Mouse (Mus musculus): ENCODE results near the gene Dph7. TPM values are rescaled to one million over a fixed set of nuclear protein-coding genes. Genes with fewer than 3 reads are reported as not detected.

Dph7 gene
- polyA plus RNA-seq, 1 experiment from 2014 or later = 7.2 TPM

GRCm38 (mm10) chr2:24976960-24977359 is 14.8 kb downstream of the Dph7 start:
- H3K9ac ChIP-seq (ENCODE audit: low read depth, low read length) = no peak overlapping the region
- no peak overlapping the region for H3K4me3 ChIP-seq (ENCODE audit: low read depth, low read length)
- no peak overlapping the region for H3K27ac ChIP-seq (ENCODE audit: low read depth, low read length)
- no peak for TF ChIP-seq CTCF (IDR thresholded peaks at IDR 0.05; ENCODE audit: low read depth)
- H3K27me3 ChIP-seq (replicated peaks; ENCODE audit: control insufficient read depth, insufficient read depth, low read length) = no peaks in the 10 kb centered on the region
- H3K9me3 ChIP-seq (ENCODE audit: control insufficient read depth) = no peaks in the 10 kb centered on the region
- no peak for ATAC-seq
- WGBS = 56% methylated on average over 5 of the region's 5 CpGs
- peaks cover 5% of the 10 kb centered on the region; the same call in 1 of the 2 replicates for H3K4me1 ChIP-seq (replicated peaks; ENCODE audit: control insufficient read depth, insufficient read depth, low read length)
- no peaks in the 10 kb centered on the region for H3K36me3 ChIP-seq (ENCODE audit: control insufficient read depth, insufficient read depth)
- H3K4me2 ChIP-seq (replicated peaks; ENCODE audit: low read depth) = peak overlapping the region; percentile 99

- Histone ChIP-seq H3K4me2 (replicated peaks; ENCODE audit: low read depth) (no peak overlapping the region), H3K9ac (ENCODE audit: low read depth, low read length) (no peak overlapping the region), H3K27ac (ENCODE audit: low read depth, low read length) (no peak overlapping the region), H3K27me3 (replicated peaks; ENCODE audit: control insufficient read depth, insufficient read depth, low read length) (no peaks in the 10 kb centered on the region), H3K9me3 (ENCODE audit: control insufficient read depth) (no peaks in the 10 kb centered on the region), H3K36me3 (ENCODE audit: control insufficient read depth, insufficient read depth) (peaks cover 24% of the 10 kb centered on the region), H3K4me1 (replicated peaks; ENCODE audit: control insufficient read depth, insufficient read depth, low read length) (no peaks in the 10 kb centered on the region), H3K4me3 (ENCODE audit: low read depth, low read length) (no peak overlapping the region)
- no peak for ATAC-seq
- TF ChIP-seq CTCF (IDR thresholded peaks at IDR 0.05; ENCODE audit: low read depth) = no peak
- WGBS = 54% methylated on average over 2 of the region's 2 CpGs
Measured at GRCm38 (mm10) chr2:24987762-24988161, 25.6 kb downstream of the Dph7 start.

- no peak overlapping the region for H3K4me3 ChIP-seq (ENCODE audit: low read depth, low read length)
- no peaks in the 10 kb centered on the region for H3K4me1 ChIP-seq (replicated peaks; ENCODE audit: control insufficient read depth, insufficient read depth, low read length)
- H3K4me2 ChIP-seq (replicated peaks; ENCODE audit: low read depth) = no peak overlapping the region
- no peaks in the 10 kb centered on the region for H3K9me3 ChIP-seq (ENCODE audit: control insufficient read depth)
- no peaks in the 10 kb centered on the region for H3K27me3 ChIP-seq (replicated peaks; ENCODE audit: control insufficient read depth, insufficient read depth, low read length)
- TF ChIP-seq CTCF (IDR thresholded peaks at IDR 0.05; ENCODE audit: low read depth) = no peak
- peaks cover 23% of the 10 kb centered on the region; the same call in 1 of the 2 replicates for H3K36me3 ChIP-seq (ENCODE audit: control insufficient read depth, insufficient read depth)
- no peak overlapping the region for H3K27ac ChIP-seq (ENCODE audit: low read depth, low read length)
- WGBS = 90% methylated on average over 6 of the region's 6 CpGs
- ATAC-seq = no peak
- H3K9ac ChIP-seq (ENCODE audit: low read depth, low read length) = no peak overlapping the region
Measured at GRCm38 (mm10) chr2:24995332-24995731, 33.1 kb downstream of the Dph7 start.

GRCm38 (mm10) chr2:24996471-24996870 is 34.3 kb downstream of the Dph7 start:
- Histone ChIP-seq H3K27ac (ENCODE audit: low read depth, low read length) (no peak overlapping the region), H3K9me3 (ENCODE audit: control insufficient read depth) (no peaks in the 10 kb centered on the region), H3K9ac (ENCODE audit: low read depth, low read length) (no peak overlapping the region), H3K27me3 (replicated peaks; ENCODE audit: control insufficient read depth, insufficient read depth, low read length) (no peaks in the 10 kb centered on the region), H3K4me1 (replicated peaks; ENCODE audit: control insufficient read depth, insufficient read depth, low read length) (no peaks in the 10 kb centered on the region), H3K4me2 (replicated peaks; ENCODE audit: low read depth) (no peak overlapping the region), H3K4me3 (ENCODE audit: low read depth, low read length) (no peak overlapping the region), H3K36me3 (ENCODE audit: control insufficient read depth, insufficient read depth) (peaks cover 20% of the 10 kb centered on the region; the same call in 1 of the 2 replicates)
- WGBS = 90% methylated on average over 2 of the region's 2 CpGs
- no peak for ATAC-seq
- TF ChIP-seq CTCF (IDR thresholded peaks at IDR 0.05; ENCODE audit: low read depth) = no peak

- ATAC-seq = no peak
- 83% methylated on average over 3 of the region's 3 CpGs for WGBS
- H3K9ac ChIP-seq (ENCODE audit: low read depth, low read length) = no peak overlapping the region
Measured at GRCm38 (mm10) chr2:25000544-25001235, 38.5 kb downstream of the Dph7 start.

GRCm38 (mm10) chr2:25003946-25004786 is 42.0 kb downstream of the Dph7 start:
- no peak overlapping the region for H3K27ac ChIP-seq (ENCODE audit: low read depth, low read length)
- 87% methylated on average over 9 of the region's 9 CpGs for WGBS

More at GRCm38 (mm10) chr2:25000544-25001235, 38.5 kb downstream of the Dph7 start:
- Histone ChIP-seq H3K27ac (ENCODE audit: low read depth, low read length) (no peak overlapping the region), H3K9me3 (ENCODE audit: control insufficient read depth) (no peaks in the 10 kb centered on the region), H3K27me3 (replicated peaks; ENCODE audit: control insufficient read depth, insufficient read depth, low read length) (no peaks in the 10 kb centered on the region), H3K4me2 (replicated peaks; ENCODE audit: low read depth) (no peak overlapping the region), H3K4me1 (replicated peaks; ENCODE audit: control insufficient read depth, insufficient read depth, low read length) (no peaks in the 10 kb centered on the region), H3K36me3 (ENCODE audit: control insufficient read depth, insufficient read depth) (peaks cover 38% of the 10 kb centered on the region), H3K4me3 (ENCODE audit: low read depth, low read length) (no peak overlapping the region)
- peak; percentile 75 for TF ChIP-seq CTCF (IDR thresholded peaks at IDR 0.05; ENCODE audit: low read depth)

More at GRCm38 (mm10) chr2:25003946-25004786, 42.0 kb downstream of the Dph7 start:
- no peak overlapping the region for H3K9ac ChIP-seq (ENCODE audit: low read depth, low read length)
- H3K4me2 ChIP-seq (replicated peaks; ENCODE audit: low read depth) = no peak overlapping the region
- H3K36me3 ChIP-seq (ENCODE audit: control insufficient read depth, insufficient read depth) = peaks cover 20% of the 10 kb centered on the region
- ATAC-seq = no peak
- H3K27me3 ChIP-seq (replicated peaks; ENCODE audit: control insufficient read depth, insufficient read depth, low read length) = no peaks in the 10 kb centered on the region
- no peaks in the 10 kb centered on the region for H3K4me1 ChIP-seq (replicated peaks; ENCODE audit: control insufficient read depth, insufficient read depth, low read length)
- no peak for TF ChIP-seq CTCF (IDR thresholded peaks at IDR 0.05; ENCODE audit: low read depth)
- H3K4me3 ChIP-seq (ENCODE audit: low read depth, low read length) = no peak overlapping the region
- H3K9me3 ChIP-seq (ENCODE audit: control insufficient read depth) = no peaks in the 10 kb centered on the region

Measured in intestine, postnatal 0 days (tissue).